Mouse (Mus musculus) cerebellum, postnatal 4 days (tissue): ENCODE data around the gene Catsperg1.
"Not testable (repeated sequence)": the region's sequence is repeated elsewhere in the genome, so short reads cannot be mapped to it uniquely, and the experiment has no call there.

Experiments used
- DNase-seq, 2 experiments: peaks; one replicate each; pipeline ENCODE4 v3.0.0; 2022; ENCODE audit warnings: low spot score in 2 of 2, mixed read lengths in 1 of 2

The Catsperg1 gene

DNA sequence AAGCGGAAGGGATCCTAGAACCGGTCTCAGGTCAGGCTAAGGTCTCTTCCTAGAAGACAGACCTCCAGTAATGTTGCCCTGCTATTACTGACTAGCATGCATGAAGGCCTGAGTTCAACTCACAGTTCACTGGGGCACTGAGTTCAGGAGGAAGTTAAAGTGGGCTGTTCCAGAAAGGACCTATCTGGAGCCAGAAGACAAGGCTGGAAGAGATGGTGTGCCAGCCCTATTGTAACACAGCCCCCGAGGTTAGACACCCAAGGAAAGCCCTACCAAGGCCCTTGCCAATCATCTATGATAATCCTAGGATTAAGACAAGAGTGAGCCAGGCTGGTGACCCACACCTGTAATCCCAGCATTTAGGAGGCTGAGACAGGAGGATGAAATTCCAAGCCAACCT lies 17.7 kb upstream of the Catsperg1 start:
- DNase-seq, result no peak

GRCm38 (mm10) chr7:29230560-29230959 lies 16.7 kb upstream of the Catsperg1 start:
- DNase-seq, result no peak

DNA sequence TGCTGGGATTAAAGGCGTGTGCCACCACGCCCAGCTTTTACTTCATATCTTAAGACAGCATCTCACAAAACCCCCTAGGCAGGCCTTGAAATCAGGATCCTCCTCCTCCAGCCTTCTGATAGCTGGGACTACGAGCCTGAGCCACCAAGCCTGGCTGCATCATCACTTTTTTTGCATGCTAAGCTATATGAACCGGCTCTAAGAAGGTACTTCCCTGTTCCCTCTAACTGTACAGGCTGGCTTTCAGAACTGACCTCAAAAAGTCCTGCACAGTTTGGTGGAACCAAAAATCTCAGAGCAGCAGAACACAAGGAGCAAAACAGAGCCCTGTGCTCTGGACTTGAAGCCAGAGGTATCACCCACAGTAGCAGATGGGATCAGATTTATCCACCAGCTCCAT lies 14.4 kb upstream of the Catsperg1 start:
- no peak for DNase-seq

DNA sequence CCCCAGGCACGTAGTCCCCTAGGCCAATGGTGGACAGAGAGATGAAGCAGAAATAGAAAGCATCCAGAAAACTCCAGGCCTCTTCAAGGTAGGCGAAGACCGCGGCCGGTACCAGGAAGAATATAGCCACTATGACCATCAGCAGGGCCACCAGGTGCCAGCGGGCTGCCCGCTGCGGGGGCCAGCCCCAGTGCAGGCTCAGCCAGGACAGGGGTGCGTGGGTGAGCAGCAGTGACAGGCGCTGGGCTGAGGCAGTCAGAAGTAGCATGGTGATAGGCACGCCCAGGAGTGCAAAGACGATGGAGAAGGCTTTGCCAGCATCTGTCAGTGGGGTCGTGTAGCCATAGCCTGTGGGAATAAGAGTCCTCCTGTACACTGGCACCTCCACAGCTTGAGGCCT lies 11.7 kb upstream of the Catsperg1 start:
- DNase-seq, result no peak

GRCm38 (mm10) chr7:29224756-29225394 lies 11.0 kb upstream of the Catsperg1 start:
- DNase-seq, result no peak

GRCm38 (mm10) chr7:29214846-29215245 lies 1.0 kb upstream of the Catsperg1 start:
- DNase-seq, result peak in 1 of 2 experiments; percentile 5

DNA sequence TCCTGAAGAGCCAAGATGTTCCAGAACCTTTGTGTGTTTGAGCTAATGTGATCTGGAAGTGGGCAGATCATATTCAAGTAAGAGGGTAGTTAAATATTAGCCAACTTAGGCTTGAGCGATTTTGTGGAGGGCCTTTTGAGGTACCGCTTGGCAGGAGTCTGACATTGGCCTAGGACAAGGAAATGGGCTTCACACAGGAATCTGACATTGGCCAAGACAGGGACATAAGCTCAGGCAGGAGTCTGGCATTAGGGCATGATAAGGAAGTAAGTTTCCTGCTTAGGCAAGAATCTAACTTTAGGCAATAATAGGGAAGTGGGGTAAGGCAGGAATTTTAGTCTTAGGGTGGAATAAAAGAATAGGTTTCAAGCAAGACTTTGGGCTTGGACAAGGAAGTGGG lies 401 bp upstream of the Catsperg1 start:
- DNase-seq, result no peak

GRCm38 (mm10) chr7:29212775-29213560 lies 867 bp downstream of the Catsperg1 start:
- DNase-seq, result not testable (repeated sequence)

DNA sequence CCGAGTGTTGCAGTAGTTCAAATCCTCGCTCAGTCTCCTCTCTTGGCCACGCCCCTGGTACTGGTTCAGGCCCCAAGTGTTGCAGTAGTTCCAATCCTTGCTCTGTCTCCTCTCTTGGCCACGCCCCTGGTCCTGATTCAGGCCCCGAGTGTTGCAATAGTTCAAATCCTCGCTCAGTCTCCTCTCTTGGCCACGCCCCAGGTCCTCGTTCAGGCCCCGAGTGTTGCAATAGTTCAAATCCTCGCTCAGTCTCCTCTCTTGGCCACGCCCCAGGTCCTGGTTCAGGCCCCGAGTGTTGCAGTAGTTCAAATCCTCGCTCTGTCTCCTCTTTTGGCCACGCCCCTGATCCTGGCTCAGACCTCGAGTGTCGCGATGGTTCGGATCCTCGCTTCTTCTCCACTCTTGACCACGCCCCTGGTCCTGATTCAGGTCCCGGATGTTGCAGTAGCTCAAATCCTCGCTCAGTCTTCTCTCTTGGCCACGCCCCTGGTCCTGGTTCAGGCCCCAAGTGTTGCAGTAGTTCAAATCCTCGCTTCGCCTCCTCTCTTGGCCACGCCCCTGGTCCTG lies 1.6 kb downstream of the Catsperg1 start:
- peak in 1 of 2 experiments; percentile 4 for DNase-seq

GRCm38 (mm10) chr7:29211415-29212198 lies 2.2 kb downstream of the Catsperg1 start:
- DNase-seq, result peak in 1 of 2 experiments; percentile 49

- DNase-seq, result not testable (repeated sequence)
These were observed 2.8 kb downstream of the Catsperg1 start for GRCm38 (mm10) chr7:29211013-29211412.

DNA sequence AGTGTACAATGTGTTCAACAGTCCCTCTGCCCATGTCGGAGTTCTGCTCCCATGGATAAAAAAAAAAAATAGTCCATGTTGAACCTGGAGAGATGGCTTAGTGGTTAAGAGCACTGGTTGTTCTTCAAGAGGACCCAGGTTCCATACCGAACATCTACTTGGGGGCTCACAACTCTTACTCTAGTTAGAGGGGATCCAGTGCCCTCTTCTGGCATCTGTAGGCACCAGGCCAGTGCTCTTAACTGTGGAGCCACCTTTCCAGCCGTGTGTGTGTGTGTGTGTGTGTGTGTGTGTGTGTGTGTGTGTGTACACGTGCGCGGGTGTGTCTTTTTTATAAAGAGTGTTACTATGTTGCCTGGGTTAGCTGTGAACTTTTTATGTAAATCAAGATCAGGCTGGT lies 11.3 kb downstream of the Catsperg1 start:
- DNase-seq, result no peak

DNA sequence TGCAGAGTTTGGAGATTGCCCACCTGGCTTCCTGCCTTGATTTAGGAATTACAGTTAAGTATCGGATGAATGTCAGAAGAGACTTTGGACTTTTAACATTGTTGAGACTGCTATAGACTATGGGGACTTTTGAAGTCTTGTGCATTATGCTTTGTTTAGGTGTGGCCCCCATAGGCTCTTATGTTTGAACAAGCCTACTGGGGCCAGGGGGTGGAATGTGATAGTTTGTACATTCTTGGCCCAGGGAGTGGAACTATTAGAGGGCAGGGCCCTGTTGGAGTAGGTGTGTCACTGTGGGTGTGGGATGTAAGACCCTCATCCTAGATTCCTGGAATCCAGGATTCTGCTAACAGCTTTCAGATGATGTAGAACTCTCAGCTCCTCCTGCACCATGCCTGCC lies 19.6 kb downstream of the Catsperg1 start:
- DNase-seq, result not testable (repeated sequence)

DNA sequence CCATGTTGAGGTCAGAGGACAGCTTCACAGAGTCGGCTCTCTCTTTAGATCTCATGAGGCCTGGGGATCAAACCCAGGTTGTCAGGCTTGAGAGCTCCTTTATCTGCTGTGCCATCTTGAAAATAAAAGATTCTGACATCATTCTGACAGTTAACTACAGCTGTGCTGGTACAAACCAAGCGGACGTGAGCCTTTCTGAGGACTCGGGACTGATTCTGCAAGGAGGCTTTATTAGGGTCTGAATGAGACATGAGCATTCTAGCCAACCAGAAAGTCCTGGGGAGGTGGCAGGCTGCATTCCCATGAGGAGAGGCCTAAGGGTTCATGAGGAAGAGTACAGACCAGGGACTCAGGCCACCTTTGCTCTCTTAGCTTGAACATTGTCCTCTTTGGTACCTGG lies 32.5 kb downstream of the Catsperg1 start:
- not testable (repeated sequence) for DNase-seq

GRCm38 (mm10) chr7:29180854-29181236 lies 33.0 kb downstream of the Catsperg1 start:
- no peak for DNase-seq

DNA sequence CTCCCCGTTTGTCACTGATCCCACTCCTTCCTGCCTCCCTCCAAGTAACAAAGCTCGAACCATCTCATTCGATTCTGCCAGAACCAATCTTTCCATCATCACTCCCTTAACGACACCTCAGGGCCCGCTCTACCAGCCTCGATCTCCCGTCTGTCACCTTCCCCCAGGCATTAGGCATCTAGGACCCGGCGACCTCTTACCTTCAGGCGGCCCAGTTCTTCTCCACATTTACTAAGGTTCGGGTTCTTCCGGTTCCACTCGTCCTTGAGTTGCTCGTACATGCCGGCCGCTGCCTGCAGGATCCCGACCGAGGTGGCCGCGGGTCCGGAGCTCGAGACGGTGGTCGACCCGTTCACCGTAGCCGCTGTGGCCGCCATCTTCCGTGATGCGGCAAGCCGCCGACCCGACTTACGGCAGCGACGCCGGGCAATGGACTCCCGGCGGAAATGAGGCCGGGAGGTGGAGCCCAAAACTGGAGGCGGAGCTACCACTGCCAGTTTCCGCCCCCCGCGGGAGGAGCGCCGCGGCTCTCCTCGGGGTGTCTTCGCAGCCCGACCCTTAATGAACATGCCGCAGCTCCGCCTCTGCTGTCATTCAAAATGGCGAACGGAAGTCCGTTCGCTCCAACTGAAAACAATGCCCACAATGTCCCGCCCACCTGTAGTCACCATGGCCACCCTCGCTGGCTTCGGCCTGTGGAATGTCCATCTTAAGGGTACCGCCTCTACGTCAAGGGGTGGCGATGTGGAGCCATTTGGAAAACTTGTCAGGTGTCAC lies 33.6 kb downstream of the Catsperg1 start, which contains the start of gene Psmd8:
Psmd8 (minus strand) TSS at position 625 of the 777 bp plus-strand sequence.
- peak; percentile 84 to 95 for DNase-seq

DNA sequence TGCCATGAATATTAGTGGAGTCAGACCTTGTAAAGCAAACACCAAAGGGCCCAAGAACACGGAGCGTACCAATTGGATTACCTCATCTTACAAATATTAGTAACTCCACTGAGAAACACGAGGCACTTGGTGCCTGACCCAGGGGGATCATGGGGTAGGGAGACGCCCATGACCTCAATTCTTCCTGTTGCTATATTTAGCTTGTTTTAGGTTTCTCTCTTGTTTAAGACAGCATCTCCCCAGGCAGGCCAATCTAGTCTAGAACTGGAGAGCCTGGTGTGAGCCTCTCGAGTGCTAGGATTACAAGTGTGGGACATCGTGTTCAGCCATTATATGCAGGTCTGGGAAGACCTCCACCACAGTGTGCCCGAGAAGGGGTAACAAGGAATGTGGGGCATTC lies 34.5 kb downstream of the Catsperg1 start:
- no peak for DNase-seq

GRCm38 (mm10) chr7:29178106-29178505 lies 35.7 kb downstream of the Catsperg1 start:
- no peak for DNase-seq

DNA sequence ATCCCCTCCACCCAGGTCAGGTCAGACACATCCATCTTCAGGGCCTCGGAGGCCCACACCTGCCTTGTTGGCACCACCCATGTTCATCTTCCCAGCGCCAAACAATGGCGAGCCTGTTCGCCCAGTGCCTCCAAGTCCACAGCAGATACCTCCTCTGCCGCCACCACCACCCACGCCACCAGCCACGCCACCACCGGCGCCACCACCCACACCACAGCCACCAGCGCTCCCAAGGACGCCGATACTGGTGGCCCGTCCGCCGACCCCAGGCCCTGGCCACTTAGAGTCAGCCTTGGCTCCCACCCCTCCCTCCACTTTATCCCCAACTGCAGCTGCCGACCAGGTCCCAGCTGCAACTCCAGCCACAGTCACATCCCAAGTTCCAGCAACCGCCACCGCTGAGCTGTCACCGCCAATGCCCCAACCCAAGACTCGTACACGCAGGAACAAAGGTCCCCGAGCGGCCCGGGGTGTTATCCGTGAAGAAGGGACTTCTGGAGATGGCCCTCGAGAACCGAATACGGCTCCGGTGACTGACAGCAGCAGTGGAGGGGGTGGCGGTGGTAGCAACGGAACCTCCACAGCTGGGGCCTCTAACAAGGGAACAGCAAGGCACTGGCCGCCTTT lies 41.3 kb downstream of the Catsperg1 start:
- DNase-seq, result no peak

- no peak for DNase-seq
These were observed 42.2 kb downstream of the Catsperg1 start for GRCm38 (mm10) chr7:29171562-29172097.
